Mouse (Mus musculus) left cerebral cortex, postnatal 14 days (tissue): ENCODE measurements at regions not wholly inside any gene's neighbourhood (a gene's known extent, or its start where the extent isn't known, plus 50 kb on each side); places are given as distances from the start of the nearest gene placed in this dataset.
A peak's percentile ranks its signal among the peaks of the same experiment; 100 is the strongest.

Source experiments
- DNase-seq, 2 experiments: peaks; one replicate each; pipeline ENCODE4 v3.0.0; 2021 to 2022; ENCODE audit warnings: low spot score in 2 of 2, mixed read lengths in 1 of 2
- intact Hi-C: fragments of 180-260 bp; cut with DNase I; formaldehyde crosslinking; loops from one replicate; pipeline ENCODE4 v1.15.1; 2025

DNA sequence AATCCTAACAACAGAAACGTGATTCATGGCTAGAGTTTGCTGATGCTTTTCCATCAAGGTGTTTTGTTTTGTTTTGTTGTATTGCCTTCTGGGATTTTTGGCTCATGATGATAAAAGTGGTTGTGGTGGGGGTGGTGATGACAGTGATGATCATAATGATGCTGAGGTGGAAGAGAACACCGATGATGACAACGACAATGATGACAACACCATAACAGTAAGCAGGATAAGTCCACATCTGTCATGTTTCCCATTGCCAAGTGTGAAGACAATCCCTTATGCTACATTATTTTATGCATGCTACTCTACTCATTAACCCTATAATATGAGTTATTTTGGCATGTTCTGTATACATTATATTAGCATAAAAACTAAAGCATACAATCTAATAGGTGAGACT is 477.0 kb downstream of the Trhde start:
- DNase-seq, result no peak
- intact Hi-C loops, result no loop called here

DNA sequence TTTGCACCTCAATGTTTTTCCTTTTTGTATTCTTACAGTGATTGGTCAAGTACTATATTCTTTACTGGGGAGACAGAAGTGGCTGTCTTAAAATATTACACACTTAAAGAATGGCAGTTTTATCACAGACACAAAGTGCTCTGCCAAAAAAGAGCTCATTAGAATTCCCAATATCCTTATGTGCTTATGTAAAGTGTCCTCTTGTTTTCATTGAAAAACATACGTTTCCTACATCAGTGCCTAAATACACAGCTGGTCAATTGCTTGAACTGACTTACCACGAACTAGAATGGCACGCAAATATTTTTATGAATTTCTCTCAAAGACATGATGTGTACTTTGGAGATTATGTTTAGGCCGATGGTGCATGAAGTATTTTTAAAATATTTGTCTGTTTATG is 480.6 kb downstream of the Trhde start:
- intact Hi-C loops, result no loop called here
- no peak for DNase-seq

DNA sequence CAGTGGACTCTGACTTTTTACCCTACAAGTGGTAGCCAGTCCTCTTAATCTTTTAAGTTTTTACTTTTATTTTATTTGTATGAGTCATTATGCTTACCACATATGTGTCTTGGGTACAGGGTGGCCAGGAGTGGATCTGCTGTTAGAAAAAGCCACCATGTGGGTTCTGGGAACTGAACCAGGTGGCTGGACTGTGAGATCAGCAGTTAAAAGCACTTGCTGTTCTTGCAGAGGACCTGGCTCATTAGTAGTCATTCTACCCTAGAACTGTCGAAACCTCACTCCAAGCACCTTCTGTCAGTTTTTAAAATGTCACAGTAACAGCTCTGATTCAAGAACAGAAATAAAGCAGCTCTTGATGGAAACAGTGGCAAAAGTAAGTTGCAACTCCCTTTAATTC is 483.6 kb downstream of the Trhde start:
- intact Hi-C loops, result no loop called here
- DNase-seq, result peak in 1 of 2 experiments; percentile 3
